Mouse (Mus musculus) neural tube, embryonic 14.5 days (tissue): Measurements from ENCODE around the gene Cep170b. TPM values are rescaled to one million over a fixed set of nuclear protein-coding genes. Genes with fewer than 3 reads are reported as not detected.
A peak's percentile ranks its signal among the peaks of the same experiment; 100 is the strongest.

ENCODE experiments used
- ATAC-seq: fragments of 200-750 bp; cut with Nextera tagmentation; 2 replicates; pipeline ENCODE4 v1.8.0; 2017; ENCODE audit warnings: low read depth, mild to moderate bottlenecking, moderate TSS enrichment, moderate library complexity
- H3K27ac ChIP-seq: fragments of 300-500 bp; sonication (generic); 2 replicates; pipeline ENCODE4 v1.5.1; 2014; ENCODE audit warnings: low read depth, mild to moderate bottlenecking, control low read depth, low read length, moderate library complexity, mixed read lengths
- H3K27me3 ChIP-seq: fragments of 300-500 bp; sonication (generic); 2 replicates; pipeline ENCODE4 v1.6.1; 2014; ENCODE audit warnings: low read length; ENCODE audit not compliant: control insufficient read depth, insufficient read depth
- H3K36me3 ChIP-seq: fragments of 300-500 bp; sonication (generic); 2 replicates; pipeline ENCODE4 v1.6.1; 2014; ENCODE audit warnings: low read length, mixed read lengths; ENCODE audit not compliant: control insufficient read depth, insufficient read depth
- H3K4me1 ChIP-seq: fragments of 300-500 bp; sonication (generic); 2 replicates; pipeline ENCODE4 v1.6.1; 2014; ENCODE audit warnings: low read length; ENCODE audit not compliant: control insufficient read depth, insufficient read depth
- H3K4me2 ChIP-seq: fragments of 300-500 bp; sonication (generic); 2 replicates; pipeline ENCODE4 v1.6.1; 2014; ENCODE audit warnings: mild to moderate bottlenecking, low read depth, low read length, control low read depth
- H3K4me3 ChIP-seq: fragments of 300-500 bp; sonication (generic); 2 replicates; pipeline ENCODE4 v1.5.1; 2014; ENCODE audit warnings: low read depth, low read length, control low read depth, mixed read lengths
- H3K9ac ChIP-seq: fragments of 300-500 bp; sonication (generic); replicated peaks from 2 replicates; pipeline ENCODE4 v1.6.1; 2014; ENCODE audit warnings: low read depth, mild to moderate bottlenecking, control low read depth, low read length, mixed read lengths
- H3K9me3 ChIP-seq: fragments of 300-500 bp; sonication (generic); 2 replicates; pipeline ENCODE4 v1.6.1; 2016; ENCODE audit warnings: low read length; ENCODE audit not compliant: control insufficient read depth
- WGBS: fragments of 180-500 bp; shearing (Covaris S2); extraction: QIAGEN DNeasy Blood & Tissue Kit; methylation state at CpG from one replicate; pipeline ENCODE4 v1.1.7; 2014; 5-methylcytosine and 5-hydroxymethylcytosine counted together
- polyA plus RNA-seq: library from polyadenylated mRNA; unstranded; fragments of >200 nt; fragmentation: Nextera tagmentation; extraction: Ambion mirVana; gene quantifications from 2 replicates; pipeline ENCODE4 v1.2.1, GENCODE M21; 2014

Cep170b gene
- polyA plus RNA-seq, 1 experiment from 2014 or later: 36.1 TPM

GRCm38 (mm10) chr12:112747606-112747970, 27.3 kb downstream of the Cep170b start:
- no peaks in the 10 kb centered on the region for H3K9me3 ChIP-seq
- WGBS: 73% methylated on average over 8 of the region's 8 CpGs
- no peaks in the 10 kb centered on the region for H3K27me3 ChIP-seq
- H3K4me2 ChIP-seq: no peak overlapping the region
- H3K36me3 ChIP-seq: peaks cover 15% of the 10 kb centered on the region
- ATAC-seq: peak; percentile 10; the same call in 1 of the 2 replicates
- no peak overlapping the region for H3K9ac ChIP-seq
- no peak overlapping the region for H3K4me3 ChIP-seq
- peak overlapping the region; percentile 87 for H3K27ac ChIP-seq
- H3K4me1 ChIP-seq: peaks cover 15% of the 10 kb centered on the region

- Histone ChIP-seq H3K4me3 (no peak overlapping the region), H3K27me3 (no peaks in the 10 kb centered on the region), H3K9me3 (no peaks in the 10 kb centered on the region), H3K36me3 (no peaks in the 10 kb centered on the region), H3K4me2 (no peak overlapping the region), H3K27ac (no peak overlapping the region), H3K4me1 (peaks cover 15% of the 10 kb centered on the region), H3K9ac (no peak overlapping the region)
- 93% methylated on average over 12 of the region's 12 CpGs for WGBS
- no peak for ATAC-seq
Measured at GRCm38 (mm10) chr12:112750976-112751375, 30.7 kb downstream of the Cep170b start.

GRCm38 (mm10) chr12:112752399-112752798, 32.1 kb downstream of the Cep170b start:
- WGBS: 65% methylated on average over 2 of the region's 2 CpGs
- ATAC-seq: no peak
- H3K4me1 ChIP-seq: peaks cover 8% of the 10 kb centered on the region

GRCm38 (mm10) chr12:112755900-112756299, 35.6 kb downstream of the Cep170b start:
- Histone ChIP-seq H3K4me3 (no peak overlapping the region), H3K9ac (no peak overlapping the region), H3K4me1 (peaks cover under 1% of the 10 kb centered on the region; the same call in 1 of the 2 replicates), H3K27me3 (no peaks in the 10 kb centered on the region), H3K4me2 (no peak overlapping the region), H3K9me3 (no peaks in the 10 kb centered on the region), H3K36me3 (no peaks in the 10 kb centered on the region), H3K27ac (no peak overlapping the region)
- 81% methylated on average over 4 of the region's 4 CpGs for WGBS
- no peak for ATAC-seq

More at GRCm38 (mm10) chr12:112752399-112752798, 32.1 kb downstream of the Cep170b start:
- no peak overlapping the region for H3K27ac ChIP-seq
- H3K27me3 ChIP-seq: no peaks in the 10 kb centered on the region
- H3K4me3 ChIP-seq: no peak overlapping the region
- no peak overlapping the region for H3K4me2 ChIP-seq
- no peak overlapping the region for H3K9ac ChIP-seq
- H3K36me3 ChIP-seq: no peaks in the 10 kb centered on the region
- H3K9me3 ChIP-seq: no peaks in the 10 kb centered on the region

GRCm38 (mm10) chr12:112757896-112758295, 37.6 kb downstream of the Cep170b start:
- WGBS: 91% methylated on average over 5 of the region's 5 CpGs
- ATAC-seq: no peak
- Histone ChIP-seq H3K4me3 (no peak overlapping the region), H3K4me1 (no peaks in the 10 kb centered on the region), H3K36me3 (no peaks in the 10 kb centered on the region), H3K9ac (no peak overlapping the region), H3K9me3 (no peaks in the 10 kb centered on the region), H3K4me2 (no peak overlapping the region), H3K27me3 (no peaks in the 10 kb centered on the region), H3K27ac (no peak overlapping the region)

GRCm38 (mm10) chr12:112759471-112759870, 39.2 kb downstream of the Cep170b start:
- WGBS: 88% methylated on average over 3 of the region's 3 CpGs
- no peak overlapping the region for H3K4me3 ChIP-seq
- no peaks in the 10 kb centered on the region for H3K4me1 ChIP-seq
- no peaks in the 10 kb centered on the region for H3K27me3 ChIP-seq
- ATAC-seq: no peak
- H3K27ac ChIP-seq: no peak overlapping the region
- no peaks in the 10 kb centered on the region for H3K9me3 ChIP-seq
- no peaks in the 10 kb centered on the region for H3K36me3 ChIP-seq
- no peak overlapping the region for H3K9ac ChIP-seq
- no peak overlapping the region for H3K4me2 ChIP-seq

- H3K27ac ChIP-seq: no peak within 1 kb of the TSS
- H3K4me3 ChIP-seq: no peak within 1 kb of the TSS
- no peaks in the 10 kb centered on the region for H3K4me1 ChIP-seq
- H3K36me3 ChIP-seq: no peaks in the 10 kb centered on the region
- WGBS: 46% methylated on average over 4 of the region's 4 CpGs
- no peak within 1 kb of the TSS for H3K4me2 ChIP-seq
- no peak within 1 kb of the TSS for H3K9ac ChIP-seq
- no peaks in the 10 kb centered on the region for H3K9me3 ChIP-seq
- no peak for ATAC-seq
- H3K27me3 ChIP-seq: no peaks in the 10 kb centered on the region
Measured at GRCm38 (mm10) chr12:112760154-112760926, 40.1 kb downstream of the Cep170b start, which contains the start of gene Pld4. Gene Pld4, plus strand, starts transcription at chr12:112760655.

- no peak overlapping the region for H3K9ac ChIP-seq
- no peaks in the 10 kb centered on the region for H3K27me3 ChIP-seq
- 91% methylated on average over 4 of the region's 4 CpGs for WGBS
- no peak overlapping the region for H3K4me2 ChIP-seq
- no peak for ATAC-seq
- H3K9me3 ChIP-seq: no peaks in the 10 kb centered on the region
- no peak overlapping the region for H3K4me3 ChIP-seq
- no peaks in the 10 kb centered on the region for H3K36me3 ChIP-seq
- H3K27ac ChIP-seq: no peak overlapping the region
- H3K4me1 ChIP-seq: no peaks in the 10 kb centered on the region
Measured at GRCm38 (mm10) chr12:112761411-112761810, 41.2 kb downstream of the Cep170b start.

- Histone ChIP-seq H3K9ac (no peak overlapping the region), H3K27me3 (no peaks in the 10 kb centered on the region), H3K4me1 (no peaks in the 10 kb centered on the region), H3K36me3 (no peaks in the 10 kb centered on the region), H3K27ac (no peak overlapping the region), H3K4me3 (no peak overlapping the region), H3K9me3 (no peaks in the 10 kb centered on the region), H3K4me2 (no peak overlapping the region)
- 89% methylated on average over 3 of the region's 3 CpGs for WGBS
- no peak for ATAC-seq
Measured at GRCm38 (mm10) chr12:112762018-112762417, 41.8 kb downstream of the Cep170b start.
